Mouse (Mus musculus) CH12.LX (cell line): ENCODE measurements around the gene Gabarapl2.

Experiments
- ETS1 ChIP-seq: conservative IDR thresholded peaks from 2 replicates; pipeline ENCODE4 v1.6.1; 2012; ENCODE audit warnings: low read depth, mild to moderate bottlenecking, inconsistent platforms, low read length, improper control_type of control experiment, moderate library complexity
- JUN ChIP-seq: IDR thresholded peaks from 2 replicates; pipeline ENCODE4 v1.6.1; 2011; ENCODE audit warnings: low read depth, mild to moderate bottlenecking, low read length, improper control_type of control experiment, moderate library complexity; ENCODE audit not compliant: insufficient read depth
- MYC ChIP-seq: IDR thresholded peaks from 2 replicates; pipeline ENCODE4 v1.6.1; 2011; ENCODE audit warnings: low read depth, mild to moderate bottlenecking, improper control_type of control experiment, low read length
- NRF1 ChIP-seq: IDR thresholded peaks from 2 replicates; pipeline ENCODE4 v1.6.1; 2014; ENCODE audit warnings: low read depth, mild to moderate bottlenecking, inconsistent platforms, low read length, improper control_type of control experiment, moderate library complexity
- POLR2A ChIP-seq: IDR thresholded peaks from 2 replicates; pipeline ENCODE4 v1.6.1; 2011; ENCODE audit warnings: low read depth, mild to moderate bottlenecking, improper control_type of control experiment, low read length
- ZMIZ1 ChIP-seq: IDR thresholded peaks from 2 replicates; pipeline ENCODE4 v1.6.1; 2012; ENCODE audit warnings: low read depth, mild to moderate bottlenecking, inconsistent platforms, low read length, improper control_type of control experiment

GRCm38 (mm10) chr8:111909621-111910450 is 30.7 kb upstream of the Gabarapl2 start, which contains the start of gene Chst5:
- TF ChIP-seq POLR2A = no peak
- TF ChIP-seq NRF1 = no peak
- TF ChIP-seq ETS1 = no peak
- no peak for TF ChIP-seq ZMIZ1
- no peak for TF ChIP-seq JUN
- TF ChIP-seq MYC = no peak
